In the genomic region with DNA sequence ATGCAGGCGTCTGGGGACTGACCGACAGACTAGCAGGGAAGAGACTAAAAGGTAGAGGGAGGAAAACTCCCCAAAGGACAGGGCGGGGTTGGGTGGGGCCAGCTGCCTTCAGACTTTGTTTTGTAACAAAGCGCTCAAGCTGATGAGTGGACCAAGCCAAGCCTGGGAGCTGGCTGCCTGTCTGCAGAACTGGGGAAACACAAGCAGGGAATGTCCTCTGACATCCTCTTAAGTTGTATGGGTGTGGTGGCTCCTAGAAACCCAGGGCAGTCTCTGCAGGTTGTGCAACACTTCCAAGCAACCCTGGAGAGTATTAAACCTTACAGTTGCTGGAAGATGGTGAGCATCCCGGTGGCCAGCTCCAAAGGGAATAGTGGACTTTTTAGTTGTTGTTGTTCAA, we compare ENCODE assay signal across 8 mouse cellular contexts. TPM values are rescaled to one million over a fixed set of nuclear protein-coding genes. Genes with fewer than 3 reads are reported as not detected.
DNase-seq lines count a peak whose midpoint lies in the region; ATAC-seq and TF ChIP-seq lines count a peak whose summit lies in the region.

No protein-coding gene starts in this region.

- H3K4me1 ChIP-seq in testis, adult 2 months (ENCODE audit: control insufficient read depth, insufficient read depth, low read length): peaks cover 8% of the 10 kb centered on the region
- H3K4me1 ChIP-seq in heart, embryonic 15.5 days (replicated peaks): peaks cover 28% of the 10 kb centered on the region
- peaks cover 6% of the 10 kb centered on the region for H3K4me1 ChIP-seq in lung, adult 2 months (ENCODE audit: control insufficient read depth, insufficient read depth, low read length)
- 0 out of 2 replicates have a peak, but pooled peaks cover 5% of the 10 kb centered on the region for H3K4me1 ChIP-seq in stomach, embryonic 16.5 days (ENCODE audit: control insufficient read depth, insufficient read depth, low read length)

- H3K4me2 ChIP-seq in heart, embryonic 15.5 days: peak overlapping the region; percentile 95
- H3K4me2 ChIP-seq in stomach, embryonic 16.5 days (ENCODE audit: low read depth, low read length): peak overlapping the region; percentile 67

- H3K36me3 ChIP-seq in testis, adult 2 months (ENCODE audit: control insufficient read depth, insufficient read depth, low read length): no peaks in the 10 kb centered on the region
- H3K36me3 ChIP-seq in heart, embryonic 15.5 days: no peaks in the 10 kb centered on the region
- H3K36me3 ChIP-seq in stomach, embryonic 16.5 days (ENCODE audit: control insufficient read depth, insufficient read depth, low read length): no peaks in the 10 kb centered on the region

- no peak for TF ChIP-seq CTCF in testis, adult 2 months (IDR thresholded peaks at IDR 0.05; ENCODE audit: control insufficient read depth, insufficient read depth, insufficient replicate concordance, low read depth, low read length)
- TF ChIP-seq CTCF in lung, adult 2 months (IDR thresholded peaks at IDR 0.05; ENCODE audit: insufficient read depth, low read length): no peak

- TF ChIP-seq POLR2A in testis, adult 2 months (IDR thresholded peaks at IDR 0.05; ENCODE audit: control insufficient read depth, low read depth, low read length): no peak
- peak; percentile 68; the same call in 1 of the 2 replicates for TF ChIP-seq POLR2A in lung, adult 2 months (IDR thresholded peaks at IDR 0.05; ENCODE audit: borderline replicate concordance, extremely low read depth, low read depth, low read length)

- no peak for ATAC-seq in heart, embryonic 15.5 days (replicated peaks; ENCODE audit: insufficient number of reproducible peaks, insufficient read depth, low FRiP score, low read depth)
- no peak for ATAC-seq in stomach, embryonic 16.5 days (ENCODE audit: insufficient read depth, low FRiP score)

- H3K4me3 ChIP-seq in testis, adult 2 months (ENCODE audit: control insufficient read depth, low read depth, low read length): peak overlapping the region; percentile 88
- H3K4me3 ChIP-seq in heart, embryonic 15.5 days: peak overlapping the region; percentile 74
- peak overlapping the region; percentile 80 for H3K4me3 ChIP-seq in lung, adult 2 months (replicated peaks; ENCODE audit: extremely low read depth, low read depth, low read length)
- peak overlapping the region; percentile 79 for H3K4me3 ChIP-seq in stomach, embryonic 16.5 days (replicated peaks; ENCODE audit: low read length)

- no peak overlapping the region for H3K27ac ChIP-seq in testis, adult 2 months (ENCODE audit: control insufficient read depth, insufficient read depth, low read depth, low read length)
- no peak overlapping the region for H3K27ac ChIP-seq in heart, embryonic 15.5 days
- H3K27ac ChIP-seq in stomach, embryonic 16.5 days (ENCODE audit: low read length): peak overlapping the region; percentile 91

- 60% methylated on average over 5 of the region's 5 CpGs for WGBS in heart, embryonic 15.5 days
- 23% methylated on average over 5 of the region's 5 CpGs for WGBS in lung, adult 2 months
- 46% methylated on average over 5 of the region's 5 CpGs for WGBS in stomach, embryonic 16.5 days

- H3K9me3 ChIP-seq in heart, embryonic 15.5 days (replicated peaks): no peaks in the 10 kb centered on the region
- no peaks in the 10 kb centered on the region for H3K9me3 ChIP-seq in stomach, embryonic 16.5 days (replicated peaks; ENCODE audit: control insufficient read depth, low read length)

- no peak for DNase-seq in testis, postnatal 10 days (ENCODE audit: low spot score)
- no peak for DNase-seq in lung, adult 2 months
- no peak for DNase-seq in urinary bladder, postnatal 10 days (ENCODE audit: low spot score)
- no peak for DNase-seq in right cerebral cortex, postnatal 36 days (ENCODE audit: low spot score in 2 of 2)
- DNase-seq in spleen, postnatal 14 days (ENCODE audit: low spot score in 2 of 2): no peak

- H3K9ac ChIP-seq in heart, embryonic 15.5 days: no peak overlapping the region
- peak overlapping the region; percentile 89 for H3K9ac ChIP-seq in stomach, embryonic 16.5 days (ENCODE audit: low read length)

- peaks cover 11% of the 10 kb centered on the region for H3K27me3 ChIP-seq in testis, adult 2 months (ENCODE audit: control insufficient read depth, insufficient read depth, low read length)
- H3K27me3 ChIP-seq in heart, embryonic 15.5 days: peaks cover 29% of the 10 kb centered on the region
- no peaks in the 10 kb centered on the region for H3K27me3 ChIP-seq in stomach, embryonic 16.5 days (ENCODE audit: control insufficient read depth, insufficient read depth, low read length)

RNA-seq across cellular contexts. Expression of gene Cd9, which starts 1.4 kb away (rescaled TPM):
- 8.6 and 12.4 TPM in 2 replicates for polyA plus RNA-seq in testis, adult 2 months (2012; rRNA removed)
- 91.7 and 118 TPM in 2 replicates for polyA plus RNA-seq in heart, embryonic 15.5 days (2015; fragmentation: Nextera tagmentation; extraction: Ambion mirVana)
- 405 and 537 TPM in 2 replicates for polyA plus RNA-seq in lung, adult 2 months (2012; rRNA removed)
- 452 and 514 TPM in 2 replicates for polyA plus RNA-seq in stomach, embryonic 16.5 days (2015; fragmentation: Nextera tagmentation; extraction: Ambion mirVana)

RNA-seq across cellular contexts. Expression of gene Vwf, which starts 53.4 kb away (rescaled TPM):
- polyA plus RNA-seq in testis, adult 2 months (2012; rRNA removed): 15.4 and 16.5 TPM in 2 replicates
- 21.9 and 24.5 TPM in 2 replicates for polyA plus RNA-seq in heart, embryonic 15.5 days (2015; fragmentation: Nextera tagmentation; extraction: Ambion mirVana)
- 421 and 464 TPM in 2 replicates for polyA plus RNA-seq in lung, adult 2 months (2012; rRNA removed)
- polyA plus RNA-seq in stomach, embryonic 16.5 days (2015; fragmentation: Nextera tagmentation; extraction: Ambion mirVana): 5.4 and 6.9 TPM in 2 replicates

Comparison
In these comparisons a context has a peak if more than half of its experiments do, and no peak if none do; other contexts are left out.
1. RNA of gene Vwf, which starts 53.4 kb away (polyA plus RNA-seq): 421 to 464 TPM in lung, adult 2 months; 21.9 to 24.5 TPM in heart, embryonic 15.5 days, 15.4 to 16.5 TPM in testis, adult 2 months and 5.4 to 6.9 TPM in stomach, embryonic 16.5 days; every median in the first group is over 10 times any median in the second.
2. Peak in every context shown above with its lines, with median percentiles within 50 percentile points of each other: H3K4me3 ChIP-seq.